Mouse (Mus musculus) heart, adult 9 months (tissue): Measurements from ENCODE around the gene Gdf1.
A peak's percentile ranks its signal among the peaks of the same experiment; 100 is the strongest.

Source experiments
- DNase-seq, 2 experiments: peaks; one replicate each; pipeline ENCODE4 v3.0.0; 2022; ENCODE audit warnings: low spot score in 2 of 2

Gene Gdf1

DNA sequence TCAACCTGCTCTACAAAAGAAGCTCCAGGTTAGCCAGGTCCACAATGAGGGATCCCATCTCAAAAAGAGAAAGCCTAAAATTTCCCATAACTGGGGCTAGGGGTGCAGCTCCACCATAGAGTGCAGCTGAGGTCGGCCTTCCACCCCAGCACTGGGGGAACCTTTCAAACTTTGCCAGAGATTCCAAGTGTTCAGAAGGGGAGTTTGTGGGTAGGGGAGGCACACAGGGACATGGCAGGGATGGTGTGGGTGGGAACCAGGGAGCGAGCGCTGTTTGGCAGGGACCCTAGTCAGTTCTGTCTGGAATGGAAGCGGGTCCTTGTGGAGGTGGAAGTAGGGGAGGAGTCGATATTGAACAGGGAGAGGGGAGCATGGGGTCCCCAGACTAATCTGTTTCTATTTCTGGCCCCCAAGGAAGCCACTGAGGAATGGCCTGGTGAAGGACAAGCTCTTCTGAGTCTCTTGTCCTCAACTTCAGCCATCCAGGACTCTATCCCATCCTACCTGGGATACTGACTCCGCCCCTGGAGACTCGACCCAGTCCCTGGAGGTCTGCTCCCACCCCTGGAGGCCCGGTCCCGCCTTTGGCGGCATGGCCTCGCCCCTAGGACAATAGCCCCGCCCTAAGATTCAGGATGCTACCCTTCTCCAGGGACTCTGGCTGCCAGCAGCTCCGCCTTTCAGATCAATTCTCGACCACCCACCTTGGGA lies at the start of gene Gdf1:
TSS of gene Gdf1 (plus strand) at position 694 of the 711 bp plus-strand sequence.
- DNase-seq = no peak

DNA sequence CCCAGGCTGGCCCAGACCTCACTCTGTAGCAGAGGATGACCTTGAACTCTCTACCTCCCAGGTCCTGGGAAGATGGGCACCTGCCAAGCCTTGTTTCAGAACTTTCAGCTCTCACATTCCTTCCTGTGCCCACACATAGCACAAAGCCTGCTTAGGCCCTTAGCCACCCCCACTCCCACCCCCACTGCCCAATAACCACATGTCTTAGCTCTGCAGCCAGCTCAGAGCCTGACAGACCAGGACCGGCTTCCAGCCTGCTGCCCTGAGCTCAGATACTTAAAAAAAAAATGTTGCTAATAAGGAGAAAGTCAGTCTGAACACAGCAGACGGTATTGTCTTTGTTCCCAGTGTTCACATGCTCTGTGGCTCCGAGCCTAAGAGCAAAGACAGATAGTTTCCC lies 48.6 kb upstream of the Gdf1 start:
- DNase-seq = no peak

DNA sequence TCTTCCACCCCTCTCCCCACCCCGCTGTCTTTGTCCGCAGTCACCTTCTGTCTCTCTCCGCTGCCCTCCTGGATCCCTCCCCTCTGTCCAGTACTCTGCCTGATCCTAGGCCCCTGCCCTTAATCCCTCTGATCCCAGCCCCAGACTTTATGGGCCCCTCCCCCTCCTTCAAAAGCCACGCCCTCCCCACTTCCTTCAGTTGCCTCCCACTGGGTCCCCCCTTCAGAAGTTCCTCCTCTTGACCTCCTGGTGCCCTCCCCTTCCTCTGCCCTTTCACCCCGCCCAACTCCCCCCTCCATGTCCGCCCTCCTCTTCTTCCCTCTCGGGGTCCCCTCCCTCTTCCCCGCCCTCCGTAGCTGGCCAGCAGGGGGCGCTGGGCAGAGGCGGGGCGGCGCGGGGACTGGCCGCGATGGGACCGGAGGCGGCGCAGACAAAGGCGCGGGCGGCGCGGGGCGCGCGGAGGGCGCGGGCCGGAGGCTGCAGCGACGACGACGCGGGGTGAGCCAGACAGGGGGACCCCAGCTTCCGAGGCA lies 46.9 kb upstream of the Gdf1 start, which contains the start of gene Homer3:
TSS of gene Homer3 (plus strand) at position 225 of the 533 bp plus-strand sequence.
- peak; percentile 92 to 95 for DNase-seq

DNA sequence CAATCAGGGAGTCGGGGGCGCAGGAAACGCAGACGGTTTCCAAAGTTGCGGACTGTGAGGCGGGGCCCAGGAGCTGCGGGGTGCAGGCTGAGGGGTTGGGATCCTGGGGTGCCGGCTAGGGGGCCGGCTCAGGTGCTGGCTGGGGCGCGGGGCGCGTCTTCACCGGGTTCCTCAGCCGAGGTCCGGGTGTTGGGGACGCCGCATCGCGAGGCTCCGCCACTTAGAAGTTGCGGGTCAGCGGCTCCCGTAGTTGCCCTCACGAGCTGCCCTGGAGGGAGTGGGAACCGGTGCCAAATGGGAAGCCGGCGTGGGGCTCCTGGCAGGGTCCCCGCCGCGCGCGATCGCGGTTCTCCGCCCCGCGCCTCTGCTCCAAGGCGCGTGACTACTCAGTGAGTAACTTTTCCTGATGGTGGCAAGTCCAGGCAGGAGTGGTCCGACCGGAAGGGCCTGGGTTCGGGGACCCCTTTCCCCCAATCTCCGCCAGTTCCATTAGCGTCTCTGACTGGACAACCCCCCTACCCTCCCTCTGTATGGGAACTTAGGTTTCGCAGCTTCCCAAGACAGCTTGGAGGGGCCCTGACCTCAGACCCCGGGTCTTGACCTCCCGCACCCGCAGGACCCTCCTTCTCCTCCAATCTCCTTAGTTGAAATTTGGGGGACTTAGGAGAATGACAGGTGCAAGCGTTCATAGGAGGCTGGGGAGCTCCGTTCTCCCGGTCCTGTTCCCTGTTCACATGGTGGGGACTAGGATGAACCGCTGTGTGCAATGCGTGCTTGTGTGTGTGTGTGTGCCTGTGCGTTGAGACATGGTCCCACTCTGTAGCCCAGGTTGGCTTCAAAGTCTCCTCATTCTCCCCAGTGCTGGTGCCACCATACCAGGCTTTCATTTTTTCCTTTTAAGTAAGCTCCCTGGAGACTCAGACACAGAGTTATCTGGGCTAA lies 46.2 kb upstream of the Gdf1 start:
- DNase-seq = peak in 1 of 2 experiments; percentile 28

DNA sequence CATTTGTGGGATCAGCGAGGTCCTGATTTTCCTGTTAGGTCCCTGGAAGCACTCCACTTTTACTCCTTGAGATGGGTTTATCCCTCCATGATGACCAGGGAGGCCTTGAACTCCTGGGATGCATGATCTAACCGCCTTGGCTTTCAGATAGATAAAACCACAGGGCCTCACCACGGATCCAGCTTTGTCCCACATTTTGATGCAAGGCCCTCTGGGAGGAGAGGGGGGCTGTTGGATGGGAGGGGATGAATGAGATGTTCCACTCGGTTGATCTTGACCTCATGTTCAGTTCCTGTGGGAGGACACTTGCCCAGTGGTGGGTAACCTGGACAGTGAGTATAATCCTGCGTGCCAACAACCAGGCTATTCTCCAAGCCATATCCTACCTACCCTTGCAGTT lies 45.2 kb upstream of the Gdf1 start:
- DNase-seq = no peak

DNA sequence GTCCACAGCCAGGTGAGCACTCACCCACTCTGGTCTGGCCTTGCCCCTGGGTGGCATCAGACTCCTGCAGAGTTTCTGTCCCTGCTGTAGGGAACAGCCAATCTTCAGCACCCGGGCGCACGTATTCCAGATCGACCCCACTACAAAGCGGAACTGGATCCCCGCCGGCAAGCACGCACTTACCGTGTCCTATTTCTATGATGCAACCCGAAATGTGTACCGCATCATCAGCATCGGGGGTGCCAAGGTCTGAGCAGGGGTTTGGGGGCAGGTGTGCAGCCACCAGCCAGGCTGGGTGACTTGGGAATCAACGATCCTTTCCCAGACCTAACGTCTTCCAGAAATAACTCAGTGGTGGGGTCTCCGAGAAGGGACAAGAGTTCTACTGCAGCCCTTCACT lies 44.3 kb upstream of the Gdf1 start:
- DNase-seq = no peak

DNA sequence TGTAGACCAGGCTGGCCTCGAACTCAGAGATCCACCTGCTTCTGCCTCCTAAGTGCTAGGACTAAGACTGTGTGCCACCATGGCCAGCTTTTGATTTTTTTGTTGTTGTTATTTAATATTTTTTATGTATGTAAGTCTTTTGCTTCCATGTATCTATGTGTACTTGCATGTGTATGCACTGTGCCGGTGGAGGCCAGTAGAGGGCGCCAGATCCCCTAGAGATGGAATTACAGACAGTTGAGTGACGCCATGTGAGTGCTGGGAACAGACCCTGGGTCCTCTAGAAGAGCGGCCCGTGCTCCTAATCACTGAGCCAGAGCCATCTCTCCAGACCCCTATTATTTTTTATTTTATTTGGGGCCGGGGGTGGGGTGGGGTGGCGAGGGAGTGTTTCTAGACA lies 42.9 kb upstream of the Gdf1 start:
- DNase-seq = no peak

DNA sequence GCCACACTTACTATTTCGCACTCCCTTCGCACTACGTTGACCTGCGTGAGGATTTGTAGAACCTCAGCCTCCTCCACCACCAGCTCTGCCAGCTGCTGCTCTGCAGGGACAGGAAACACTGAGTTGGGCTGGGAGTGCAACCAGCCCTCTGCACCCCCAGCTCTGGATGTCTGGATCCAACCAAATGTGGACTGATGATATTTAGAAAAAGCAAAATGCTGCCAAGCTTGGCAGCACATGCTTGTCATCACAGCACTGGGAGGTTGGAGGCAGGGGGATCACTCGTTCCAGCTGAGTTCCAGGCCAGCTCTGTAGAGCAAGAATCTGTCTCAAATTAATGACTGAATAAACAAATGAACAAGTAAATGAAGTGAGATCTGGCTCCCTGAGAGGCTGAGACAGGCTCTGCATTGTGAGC lies 35.6 kb upstream of the Gdf1 start:
- no peak for DNase-seq

DNA sequence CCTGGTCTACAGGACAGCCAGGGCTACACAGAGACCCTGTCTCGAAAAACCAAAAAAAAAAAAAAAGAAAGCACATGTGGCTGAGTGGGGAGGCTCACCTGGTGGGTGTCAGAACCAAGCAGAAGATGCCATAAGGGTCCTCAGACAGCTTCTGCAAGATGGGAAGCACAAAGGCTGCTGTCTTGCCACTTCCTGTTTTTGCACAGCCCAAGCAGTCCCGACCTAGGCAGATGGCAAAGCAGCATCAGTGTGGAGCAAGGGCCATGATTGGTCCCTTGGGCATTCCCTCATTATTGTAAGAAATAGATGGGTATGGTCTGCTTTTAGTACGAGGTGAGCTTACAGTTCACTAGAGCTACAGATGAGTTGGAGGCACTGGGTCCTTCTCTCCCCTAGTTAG lies 28.7 kb upstream of the Gdf1 start:
- no peak for DNase-seq

DNA sequence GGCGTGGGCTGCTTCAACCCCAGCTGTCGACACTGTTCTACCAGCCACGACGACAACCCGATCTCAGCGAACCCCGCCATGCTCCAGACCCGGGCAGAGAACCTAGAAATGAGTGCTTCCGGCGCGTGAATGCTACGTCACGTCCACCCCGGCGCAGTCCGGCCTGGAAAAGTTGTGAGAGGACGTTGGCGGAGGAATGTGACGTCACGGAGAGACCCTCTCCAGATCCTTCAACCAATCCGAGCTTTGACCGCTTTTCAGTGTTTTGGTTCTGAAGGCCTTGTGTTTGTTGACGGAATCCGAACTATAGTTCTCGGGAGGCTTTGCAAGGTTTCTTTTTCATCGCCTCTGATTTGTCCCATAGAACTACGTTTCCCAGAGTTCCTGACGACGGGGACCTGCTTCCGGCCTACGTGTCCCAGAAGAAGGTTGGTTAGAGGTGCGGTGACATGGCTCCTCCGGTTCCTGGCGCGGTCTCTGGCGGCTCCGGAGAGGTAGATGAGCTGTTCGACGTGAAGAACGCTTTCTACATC lies 27.2 kb upstream of the Gdf1 start, which contains the start of the genes Ddx49 and Cope:
TSS of gene Ddx49 (minus strand) at position 132 of the 533 bp plus-strand sequence.
TSS of gene Cope (plus strand) at position 161 of the 533 bp plus-strand sequence.
- DNase-seq = peak; percentile 93 to 95

DNA sequence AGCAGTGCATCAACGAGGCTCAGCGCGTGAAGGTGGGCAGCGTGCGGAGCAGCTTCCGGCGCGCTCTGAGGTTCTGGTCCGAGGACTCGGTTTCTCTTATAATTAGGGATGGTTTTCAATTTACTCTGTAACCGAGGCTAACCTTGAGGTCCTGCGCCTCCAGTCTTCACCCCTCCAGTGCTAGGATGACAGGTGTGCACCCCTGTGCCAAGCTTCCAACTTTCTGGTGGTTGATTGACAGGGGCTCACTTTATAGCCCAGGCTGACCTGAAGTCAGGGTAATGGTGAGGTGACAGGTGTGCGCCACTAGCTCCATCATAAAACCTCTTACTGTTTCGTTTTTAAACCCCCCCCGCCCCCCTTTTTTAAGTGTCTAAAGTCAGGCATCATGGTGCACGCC lies 26.7 kb upstream of the Gdf1 start:
- DNase-seq = no peak

DNA sequence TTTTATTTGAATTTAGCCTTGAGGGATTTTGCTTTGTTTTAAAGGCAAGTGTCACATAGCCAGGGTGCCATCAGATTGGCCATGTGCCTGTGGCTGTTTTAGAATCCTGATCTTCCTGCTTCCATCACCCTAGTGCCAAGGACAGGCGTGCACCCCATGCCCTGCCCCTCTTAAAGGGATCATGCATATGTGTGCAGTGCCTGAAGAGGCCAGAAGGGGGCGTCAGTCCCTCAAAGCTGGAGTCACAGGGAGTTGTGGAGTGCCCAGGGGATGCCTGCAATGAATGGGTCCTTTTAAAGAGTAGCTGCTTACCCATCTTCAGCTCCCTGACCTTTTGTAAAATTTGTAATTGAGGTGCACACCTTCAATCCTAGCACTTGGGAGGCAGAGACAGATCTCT lies 20.3 kb upstream of the Gdf1 start:
- DNase-seq = no peak

DNA sequence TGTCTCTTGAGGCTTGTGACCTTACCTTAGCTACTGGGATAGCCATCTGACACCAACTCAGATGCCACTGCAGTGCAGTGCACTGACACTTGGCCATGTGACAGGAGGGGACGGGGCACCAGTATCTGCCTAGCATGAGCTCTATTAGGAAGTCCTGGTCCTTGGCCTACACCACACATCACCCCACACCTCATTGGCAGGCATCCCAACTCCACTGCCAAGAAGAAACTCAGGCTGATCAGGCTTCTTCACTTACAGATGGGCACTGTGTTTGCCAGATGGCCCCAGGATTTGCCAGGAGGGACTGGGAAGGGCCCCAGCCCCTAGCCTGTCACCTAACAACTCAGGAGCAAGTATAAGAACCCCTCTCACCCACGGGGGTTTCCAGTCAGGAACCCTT lies 16.2 kb upstream of the Gdf1 start:
- DNase-seq = no peak

DNA sequence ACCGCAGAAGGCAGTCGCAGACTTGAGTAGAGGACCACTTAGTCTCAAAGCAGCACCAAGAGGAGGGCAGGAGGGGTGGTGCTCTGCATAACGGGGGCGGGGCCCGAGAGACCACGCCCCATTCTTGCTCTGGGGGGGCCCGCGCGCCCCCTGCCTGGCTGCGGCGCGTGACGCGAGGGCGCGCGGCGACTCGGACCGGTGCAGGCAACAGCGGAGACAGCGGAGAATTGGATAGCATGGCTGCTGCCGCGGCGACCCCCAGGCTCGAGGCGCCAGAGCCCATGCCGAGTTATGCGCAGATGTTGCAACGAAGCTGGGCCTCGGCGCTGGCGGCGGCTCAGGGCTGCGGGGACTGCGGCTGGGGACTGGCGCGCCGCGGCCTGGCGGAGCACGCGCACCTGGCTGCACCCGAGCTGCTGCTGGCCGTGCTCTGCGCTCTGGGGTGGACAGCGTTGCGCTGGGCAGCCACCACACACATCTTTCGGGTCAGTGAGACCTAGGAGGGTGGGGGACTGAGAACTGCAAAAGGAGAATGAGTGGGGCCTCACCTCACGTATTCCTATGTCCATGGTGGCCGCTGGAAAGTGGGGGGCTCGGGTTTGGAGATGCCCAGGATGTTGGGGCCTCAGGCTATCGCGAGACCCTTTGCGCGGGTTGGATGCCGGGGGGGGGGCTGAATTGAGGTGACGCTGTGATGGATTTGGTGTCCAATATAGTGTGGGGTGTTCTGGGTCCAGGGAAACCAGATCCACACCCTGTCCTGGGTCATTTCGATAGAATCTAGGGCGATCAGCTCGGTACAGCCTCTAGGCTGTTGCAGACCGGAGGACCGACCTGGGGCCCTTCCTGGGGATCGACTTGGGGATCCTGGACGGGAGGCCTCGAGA lies 13.8 kb upstream of the Gdf1 start, which contains the start of gene Cers1:
TSS of gene Cers1 (plus strand) at position 152 of the 887 bp plus-strand sequence.
- peak in 1 of 2 experiments; percentile 45 for DNase-seq

DNA sequence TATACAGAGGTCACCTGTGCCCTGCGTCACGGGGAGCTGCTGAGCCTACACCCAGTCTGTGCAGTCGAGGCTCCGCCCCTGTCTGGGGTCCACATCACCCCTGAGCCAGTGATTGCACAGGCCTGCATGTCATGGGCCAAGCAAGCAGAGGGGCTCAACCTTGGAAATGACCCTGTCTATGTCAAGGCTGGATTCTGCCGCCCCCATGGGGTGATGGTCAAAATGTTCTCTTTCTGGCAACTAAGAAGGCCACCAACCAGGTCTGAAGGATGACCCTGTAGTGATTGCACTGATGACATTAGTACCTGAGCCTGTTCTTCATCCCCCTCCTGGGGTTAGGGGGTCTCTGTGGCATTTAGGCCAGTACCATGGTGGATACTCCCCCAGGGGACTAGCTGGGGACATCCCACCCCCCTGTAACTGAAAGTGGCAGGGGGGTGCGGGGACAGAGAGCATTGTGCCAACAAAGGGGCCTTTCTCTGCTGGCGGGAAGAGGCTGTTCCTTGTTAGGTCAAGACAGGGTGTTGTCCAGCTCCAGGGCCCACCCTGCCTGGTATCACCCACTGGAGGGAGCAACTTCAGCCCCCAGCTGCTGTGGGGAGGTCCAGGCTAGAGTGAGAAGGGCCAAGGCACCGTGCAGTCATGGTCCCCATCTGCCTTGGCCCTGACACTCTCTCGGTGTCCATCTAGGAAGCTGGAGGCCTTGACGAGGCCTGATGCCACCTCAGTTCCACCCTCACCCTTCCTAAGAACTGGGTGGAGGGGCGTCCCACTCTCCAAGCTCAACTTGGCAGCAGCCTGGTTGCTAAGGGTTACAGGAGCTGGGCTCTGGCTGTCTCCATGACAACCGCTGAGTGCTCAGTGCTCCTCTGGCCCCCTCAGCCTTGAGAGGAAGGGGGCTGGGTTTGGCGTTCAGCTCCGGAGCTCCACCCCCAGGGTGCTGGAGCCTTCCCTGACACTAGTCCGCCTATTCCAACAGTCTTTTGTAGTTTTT lies 12.8 kb upstream of the Gdf1 start:
- no peak for DNase-seq

DNA sequence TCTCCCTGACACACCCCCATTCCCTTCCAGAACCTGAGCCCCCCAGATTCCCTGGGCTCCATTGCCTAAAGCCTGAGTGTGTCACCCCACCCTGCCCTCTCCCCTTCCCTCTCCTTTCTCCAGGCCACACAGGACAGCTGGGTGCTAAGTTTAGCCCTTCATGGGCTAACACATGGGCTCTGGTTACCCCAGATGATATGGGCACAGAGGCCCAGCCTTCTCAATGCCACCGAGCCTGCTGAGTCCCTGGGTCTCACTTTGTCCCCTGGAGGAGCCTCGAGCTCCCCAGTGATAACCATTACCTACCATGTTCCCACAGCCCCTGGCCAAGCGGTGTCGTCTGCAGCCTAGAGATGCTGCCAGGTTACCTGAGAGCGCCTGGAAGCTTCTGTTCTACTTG lies 11.7 kb upstream of the Gdf1 start:
- DNase-seq = no peak

DNA sequence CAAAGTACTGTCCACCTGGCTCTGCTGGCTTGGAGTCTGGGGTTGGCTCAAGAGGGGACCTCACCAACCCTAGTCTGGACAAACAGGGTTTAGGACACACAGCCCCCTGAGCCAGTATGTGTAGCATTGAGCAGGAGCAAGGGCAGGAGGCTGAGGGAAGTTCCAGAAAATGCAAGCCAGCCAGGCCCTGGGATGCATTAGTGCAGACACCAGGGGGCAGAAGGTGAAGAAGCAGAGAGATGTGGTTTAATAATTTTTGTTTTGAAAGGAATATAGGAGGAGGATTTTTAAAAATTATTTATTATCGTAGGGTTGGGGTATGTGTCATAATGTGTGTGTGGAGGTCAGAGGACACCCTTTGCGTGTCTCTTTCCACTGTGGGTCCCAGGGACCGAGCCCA lies 5.9 kb upstream of the Gdf1 start:
- no peak for DNase-seq

DNA sequence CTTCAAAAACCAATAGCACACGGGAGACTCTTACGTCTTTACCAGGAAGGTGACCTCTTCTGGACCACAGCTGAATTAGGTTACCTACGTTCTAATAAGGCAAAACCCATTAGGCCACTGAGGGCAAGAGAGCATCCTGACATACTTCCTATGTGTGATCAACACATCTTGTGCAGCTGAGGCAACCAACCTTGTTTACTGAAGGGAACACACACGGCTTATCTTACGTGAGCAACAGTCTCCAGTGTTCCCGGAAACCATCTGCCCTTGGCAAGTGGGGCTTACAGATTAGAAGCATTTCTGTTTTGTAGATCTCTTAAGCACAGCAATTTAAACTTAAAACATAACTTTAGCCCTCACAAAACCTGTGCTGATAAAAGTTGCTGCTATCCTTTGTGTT lies 2.1 kb upstream of the Gdf1 start:
- no peak for DNase-seq

DNA sequence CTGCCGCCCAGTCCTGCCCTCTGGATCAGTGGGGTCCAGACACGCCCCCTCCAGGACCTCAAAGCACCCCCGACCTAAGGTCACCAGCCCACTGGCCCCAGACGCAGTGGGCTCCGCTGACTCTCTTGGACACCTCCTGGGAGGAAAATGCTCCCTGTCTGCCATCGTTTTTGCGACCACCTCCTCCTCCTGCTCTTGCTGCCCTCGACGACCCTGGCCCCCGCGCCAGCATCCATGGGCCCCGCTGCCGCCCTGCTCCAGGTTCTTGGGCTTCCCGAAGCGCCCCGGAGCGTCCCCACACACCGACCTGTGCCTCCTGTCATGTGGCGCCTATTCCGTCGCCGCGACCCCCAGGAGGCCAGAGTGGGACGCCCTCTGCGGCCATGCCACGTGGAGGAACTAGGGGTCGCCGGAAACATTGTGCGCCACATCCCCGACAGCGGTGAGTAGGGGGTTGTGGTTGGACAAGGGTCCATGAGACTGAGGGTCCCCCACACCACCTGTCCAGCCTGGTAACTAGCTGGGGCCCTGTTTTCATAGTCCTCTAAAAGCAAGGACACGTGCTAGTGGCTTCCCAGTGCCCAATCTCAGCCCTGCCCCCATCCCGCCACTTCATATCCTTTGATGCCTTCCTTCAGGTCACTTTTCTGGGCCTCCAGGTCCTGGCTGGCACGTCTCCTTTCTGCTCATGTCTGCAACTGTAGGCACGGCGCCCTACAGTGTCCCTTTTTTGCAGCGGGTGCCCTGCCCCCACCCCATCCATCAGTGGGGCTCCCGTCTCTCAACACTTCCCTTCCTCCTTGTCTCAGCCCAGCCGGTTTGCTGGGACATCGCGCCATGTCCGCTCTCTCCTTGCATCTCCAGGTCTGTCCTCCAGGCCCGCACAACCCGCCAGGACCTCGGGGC lies 471 bp downstream of the Gdf1 start:
- DNase-seq = no peak
